Mouse (Mus musculus) embryonic stem cell, embryonic (primary cell): ENCODE data around the gene Psen1.

Source experiments
- CTCF ChIA-PET, 4 experiments: fragments of 300-600 bp in 2 of 4; fragments of 350-600 bp in 2 of 4; sonication (Branson Sonifier 250); formaldehyde crosslinking; loops; one replicate each; lab custom pipeline; 2022; ENCODE audit warnings: inconsistent platforms in 2 of 4; lab: Charles Lee
- POLR2A ChIA-PET, 4 experiments: fragments of 300-600 bp in 2 of 4; fragments of 350-600 bp in 2 of 4; sonication (Branson Sonifier 250); formaldehyde crosslinking; loops; one replicate each; lab custom pipeline; 2022; ENCODE audit warnings: antibody characterized with exemption in 4 of 4, inconsistent platforms in 1 of 4; lab: Charles Lee

Gene Psen1

GRCm38 (mm10) chr12:83687934-83688315 is at the start of gene Psen1:
Psen1 (plus strand) TSS chr12:83688152.
- CTCF ChIA-PET = interaction anchor here in 2 of 4 experiments (0.8 to 1.5 kb wide), 3 partner anchors 26 to 376 kb away, joined by 3 to 5 read pairs (median 4); no protein-coding TSS in a partner anchor
- POLR2A ChIA-PET = interaction anchor here (0.5 to 5.6 kb wide), 71 partner anchors 8 to 1245 kb away, joined by 3 to 41 read pairs (median 5); partner anchors contain the start of genes Rbm25 (in 3 of the 4), Riox1 (in 2 of the 4), Zfyve1 (in 2 of the 4) and Dcaf4 (in 1 of the 4)

- ChIA-PET CTCF (no interaction called here), POLR2A (interaction anchor here (0.7 to 18.4 kb wide), 24 partner anchors 2 to 48 kb away, joined by 3 to 712 read pairs (median 6); partner anchors contain the start of genes Rbm25 (in 2 of the 4) and Psen1 (in 1 of the 4))
Measured at GRCm38 (mm10) chr12:83641233-83641632, 46.7 kb upstream of the Psen1 start.

GRCm38 (mm10) chr12:83643116-83643515 is 44.8 kb upstream of the Psen1 start:
- CTCF ChIA-PET = interaction anchor here in 1 of 4 experiments (0.7 kb wide), 2 partner anchors 38 to 112 kb away, joined by 3 to 7 read pairs; no protein-coding TSS in a partner anchor

GRCm38 (mm10) chr12:83650346-83650745 is 37.6 kb upstream of the Psen1 start:
- POLR2A ChIA-PET = interaction anchor here (0.6 to 18.4 kb wide), 25 partner anchors 9 to 284 kb away, joined by 3 to 712 read pairs (median 3); partner anchors contain the start of genes Psen1 (in 3 of the 4) and Rbm25 (in 2 of the 4)
- CTCF ChIA-PET = interaction anchor here in 3 of 4 experiments (0.6 kb wide), 4 partner anchors 14 to 690 kb away, joined by 3 to 10 read pairs (median 6); no protein-coding TSS in a partner anchor

More at GRCm38 (mm10) chr12:83643116-83643515, 44.8 kb upstream of the Psen1 start:
- POLR2A ChIA-PET = interaction anchor here (0.5 to 18.4 kb wide), 17 partner anchors 3 to 828 kb away, joined by 3 to 712 read pairs (median 5); partner anchors contain the start of genes Psen1 (in 2 of the 4), Rbm25 (in 2 of the 4) and Zfyve1 (in 1 of the 4)

GRCm38 (mm10) chr12:83651414-83651813 is 36.5 kb upstream of the Psen1 start:
- ChIA-PET POLR2A (interaction anchor here (0.6 to 18.4 kb wide), 19 partner anchors 9 to 47 kb away, joined by 3 to 712 read pairs (median 4); partner anchors contain the start of genes Rbm25 (in 2 of the 4) and Psen1 (in 1 of the 4)), CTCF (no interaction called here)

- ChIA-PET CTCF (interaction anchor here in 2 of 4 experiments (0.5 to 1.0 kb wide), 2 partner anchors 30 to 665 kb away, joined by 3 to 9 read pairs; no protein-coding TSS in a partner anchor), POLR2A (interaction anchor here (0.6 to 5.7 kb wide), 13 partner anchors 9 to 125 kb away, joined by 3 to 39 read pairs (median 5); partner anchors contain the start of gene Rbm25 (in 1 of the 4))
Measured at GRCm38 (mm10) chr12:83685466-83685865, 2.5 kb upstream of the Psen1 start.

- ChIA-PET CTCF (interaction anchor here in 1 of 4 experiments (1.0 kb wide), 1 partner anchor 31 kb away, joined by 3 read pairs; no protein-coding TSS in a partner anchor), POLR2A (interaction anchor here in 3 of 4 experiments (0.7 to 5.7 kb wide), 21 partner anchors 9 to 264 kb away, joined by 3 to 41 read pairs (median 9); partner anchors contain the start of genes Rbm25 (in 2 of the 3) and Riox1 (in 1 of the 3))
Measured at GRCm38 (mm10) chr12:83686575-83687350, 1.2 kb upstream of the Psen1 start.

- CTCF ChIA-PET = interaction anchor here in 2 of 4 experiments (0.8 to 1.5 kb wide), 3 partner anchors 26 to 375 kb away, joined by 3 to 5 read pairs (median 4); no protein-coding TSS in a partner anchor
- POLR2A ChIA-PET = interaction anchor here (0.5 to 5.6 kb wide), 72 partner anchors 7 to 262 kb away, joined by 3 to 41 read pairs (median 5); partner anchors contain the start of genes Rbm25 (in 3 of the 4), Riox1 (in 2 of the 4), Zfyve1 (in 2 of the 4) and Dcaf4 (in 1 of the 4)
Measured at GRCm38 (mm10) chr12:83688316-83689086, 549 bp downstream of the Psen1 start.

- ChIA-PET POLR2A (interaction anchor here (0.6 to 5.6 kb wide), 38 partner anchors 8 to 243 kb away, joined by 3 to 41 read pairs (median 5); partner anchors contain the start of gene Rbm25 (in 3 of the 4)), CTCF (interaction anchor here in 2 of 4 experiments (1.3 to 1.5 kb wide), 2 partner anchors 25 to 83 kb away, joined by 3 to 4 read pairs; no protein-coding TSS in a partner anchor)
Measured at GRCm38 (mm10) chr12:83689087-83689432, 1.1 kb downstream of the Psen1 start.

GRCm38 (mm10) chr12:83694011-83694410 is 6.1 kb downstream of the Psen1 start:
- ChIA-PET CTCF (interaction anchor here in 1 of 4 experiments (0.7 kb wide), 1 partner anchor 26 kb away, joined by 5 read pairs; no protein-coding TSS in a partner anchor), POLR2A (interaction anchor here in 3 of 4 experiments (0.6 to 3.0 kb wide), 21 partner anchors 8 to 1456 kb away, joined by 3 to 12 read pairs (median 4); partner anchors contain the start of gene Zfyve1 (in 1 of the 3))

- CTCF ChIA-PET = interaction anchor here in 2 of 4 experiments (0.5 to 1.1 kb wide), 2 partner anchors 19 to 499 kb away, joined by 3 read pairs; no protein-coding TSS in a partner anchor
- POLR2A ChIA-PET = interaction anchor here in 2 of 4 experiments (0.6 to 3.0 kb wide), 13 partner anchors 9 to 98 kb away, joined by 3 to 12 read pairs (median 4); partner anchors contain the start of gene Zfyve1 (in 1 of the 2)
Measured at GRCm38 (mm10) chr12:83694669-83695068, 6.7 kb downstream of the Psen1 start.

GRCm38 (mm10) chr12:83698637-83699036 is 10.7 kb downstream of the Psen1 start:
- ChIA-PET POLR2A (interaction anchor here in 1 of 4 experiments (1.5 kb wide), 1 partner anchor 9 kb away, joined by 3 read pairs; no protein-coding TSS in a partner anchor), CTCF (no interaction called here)

GRCm38 (mm10) chr12:83701608-83702007 is 13.7 kb downstream of the Psen1 start:
- ChIA-PET CTCF (no interaction called here), POLR2A (interaction anchor here in 2 of 4 experiments (0.6 to 2.8 kb wide), 3 partner anchors 12 to 46 kb away, joined by 3 to 8 read pairs (median 4); partner anchors contain the start of gene Psen1 (in 1 of the 2))

GRCm38 (mm10) chr12:83702796-83703195 is 14.8 kb downstream of the Psen1 start:
- CTCF ChIA-PET = no interaction called here

GRCm38 (mm10) chr12:83706951-83707350 is 19.0 kb downstream of the Psen1 start:
- CTCF ChIA-PET = interaction anchor here in 1 of 4 experiments (0.6 kb wide), 1 partner anchor 23 kb away, joined by 3 read pairs; no protein-coding TSS in a partner anchor
- POLR2A ChIA-PET = interaction anchor here in 3 of 4 experiments (0.7 to 2.5 kb wide), 8 partner anchors 11 to 215 kb away, joined by 3 to 12 read pairs (median 3); partner anchors contain the start of gene Numb (in 1 of the 3)

More at GRCm38 (mm10) chr12:83702796-83703195, 14.8 kb downstream of the Psen1 start:
- POLR2A ChIA-PET = interaction anchor here in 2 of 4 experiments (1.0 to 2.0 kb wide), 2 partner anchors 9 to 71 kb away, joined by 3 to 6 read pairs; no protein-coding TSS in a partner anchor
